Mouse (Mus musculus) left cerebral cortex, postnatal 10 days (tissue): ENCODE measurements around the gene Gga3. TPM values are rescaled to one million over a fixed set of nuclear protein-coding genes. Genes with fewer than 3 reads are reported as not detected.

Experiments used
- DNase-seq, 2 experiments: peaks; one replicate each; pipeline ENCODE4 v3.0.0; 2021 to 2022; ENCODE audit warnings: low spot score in 2 of 2, mixed read lengths in 1 of 2; ENCODE audit errors: extremely low spot score in 1 of 2
- intact Hi-C: fragments of 180-260 bp; cut with DNase I; formaldehyde crosslinking; loops from one replicate; pipeline ENCODE4 v1.15.1; 2025
- total RNA-seq, 2 experiments: library from RNA; stranded (reverse); gene quantifications; 2 replicates each; pipeline ENCODE4 v1.2.3; 2021

Gene Gga3
- total RNA-seq, 2 experiments from 2014 or later, result 51.4 to 65.1 TPM

DNA sequence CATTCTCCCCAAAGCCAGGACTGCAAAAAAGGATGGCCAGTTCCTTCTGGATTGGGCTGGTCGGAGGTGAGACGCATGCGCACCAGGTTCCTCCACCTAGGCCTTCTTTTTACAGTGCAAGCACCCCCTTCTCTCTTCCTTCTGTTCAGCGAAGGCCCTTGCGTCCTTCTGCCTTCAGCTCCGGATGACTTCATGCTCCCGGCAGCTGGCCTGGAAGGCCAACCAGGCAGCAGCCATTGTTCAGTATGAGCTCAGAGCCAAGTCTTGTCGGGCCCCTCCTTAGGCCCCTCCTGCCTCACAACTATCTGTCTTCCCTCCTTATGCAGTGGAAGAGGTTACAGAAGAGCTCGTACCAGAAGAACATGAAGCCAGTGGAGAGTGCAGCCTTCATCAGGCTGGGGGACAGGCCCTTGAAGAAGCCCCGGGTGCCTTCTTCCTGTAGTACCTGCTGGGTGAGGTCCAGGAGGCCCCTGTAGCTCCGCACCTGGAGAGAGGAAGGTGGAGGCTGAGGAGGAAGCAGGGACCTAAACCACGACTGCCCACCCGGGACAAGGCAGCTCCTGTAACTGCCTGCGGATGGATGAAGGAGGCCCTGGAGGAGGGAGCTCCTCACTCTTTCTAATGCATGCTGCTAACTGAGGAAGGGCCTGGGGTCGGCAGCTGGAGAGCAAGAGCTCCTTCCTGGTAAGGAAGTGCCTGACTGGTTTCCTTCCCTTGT is 11.4 kb upstream of the Gga3 start:
- intact Hi-C loops, result no loop called here
- no peak for DNase-seq

DNA sequence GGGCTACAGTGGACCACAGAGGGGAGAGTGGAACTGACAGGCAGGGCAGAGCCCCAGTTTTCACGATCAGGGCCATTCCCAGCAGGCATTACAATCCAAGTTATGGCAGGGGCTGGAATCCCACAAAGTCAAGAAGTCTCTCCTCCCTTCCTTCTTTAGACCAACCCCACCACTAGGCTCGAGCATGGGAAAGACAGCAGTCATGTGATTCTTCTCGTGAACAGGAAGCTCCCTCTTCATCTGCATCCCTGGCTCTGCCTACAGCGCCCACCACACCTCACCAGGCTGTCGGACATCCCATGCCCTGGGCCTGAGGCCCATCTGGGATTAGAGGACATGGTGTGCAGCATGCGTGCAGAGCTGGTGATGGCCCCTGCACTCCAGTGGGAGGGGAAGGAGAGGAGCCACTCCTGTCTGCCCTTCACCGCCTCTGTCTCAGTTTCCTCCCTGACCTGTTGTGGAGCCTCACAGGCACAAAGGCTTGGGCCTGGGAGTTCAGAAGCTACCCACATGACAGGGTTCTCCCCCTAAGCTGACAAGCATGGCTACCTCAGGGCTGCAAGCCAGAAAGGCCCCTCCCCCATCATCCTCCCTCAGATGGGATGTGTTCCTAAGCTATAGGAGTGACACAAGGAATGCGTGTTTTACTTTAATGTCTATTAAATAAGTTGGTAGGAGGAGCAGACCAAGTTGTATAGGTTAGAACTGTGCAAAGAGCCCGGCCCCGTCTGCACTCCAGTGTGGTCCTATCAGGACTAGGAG is 10.7 kb upstream of the Gga3 start:
- DNase-seq, result no peak
- intact Hi-C loops, result no loop called here

DNA sequence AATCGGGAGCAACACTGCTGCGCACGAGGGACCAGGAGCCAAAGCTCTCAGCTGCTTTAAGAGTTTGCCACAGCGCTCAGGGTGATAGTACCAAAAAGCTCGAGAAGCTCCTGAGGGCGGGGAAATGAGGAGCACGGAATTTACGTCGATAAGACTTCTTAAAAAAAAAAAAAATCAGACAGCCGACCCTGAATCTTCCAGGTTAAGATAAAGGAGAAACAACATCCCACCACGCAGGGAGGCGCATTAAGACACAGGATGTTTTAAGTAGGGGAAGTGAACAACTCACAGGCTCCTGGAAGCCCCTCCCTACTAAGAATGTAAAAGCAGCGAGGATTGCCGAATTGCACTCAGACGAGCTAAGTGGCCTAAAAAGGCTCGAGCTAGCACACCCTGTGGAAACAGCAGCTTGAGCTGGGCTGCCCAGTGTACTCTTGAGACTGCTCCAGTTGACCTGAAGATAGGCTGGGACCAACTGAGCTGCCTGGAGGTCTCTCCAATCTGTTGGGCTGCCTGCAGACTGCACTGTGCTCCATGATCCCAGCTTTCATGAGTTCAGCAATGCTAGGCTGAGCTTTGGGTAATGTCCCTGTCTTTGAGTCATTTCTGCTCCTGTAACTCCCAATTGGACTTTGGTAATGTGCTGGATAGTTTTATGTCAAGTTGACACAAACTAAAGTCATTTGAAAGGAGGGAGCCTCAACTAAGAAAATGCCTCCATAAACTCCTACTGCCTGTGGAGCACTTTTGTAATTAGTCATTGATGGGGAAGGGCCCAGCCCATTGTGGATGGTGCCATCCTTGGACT is 9.5 kb upstream of the Gga3 start:
- intact Hi-C loops, result no loop called here
- DNase-seq, result no peak

DNA sequence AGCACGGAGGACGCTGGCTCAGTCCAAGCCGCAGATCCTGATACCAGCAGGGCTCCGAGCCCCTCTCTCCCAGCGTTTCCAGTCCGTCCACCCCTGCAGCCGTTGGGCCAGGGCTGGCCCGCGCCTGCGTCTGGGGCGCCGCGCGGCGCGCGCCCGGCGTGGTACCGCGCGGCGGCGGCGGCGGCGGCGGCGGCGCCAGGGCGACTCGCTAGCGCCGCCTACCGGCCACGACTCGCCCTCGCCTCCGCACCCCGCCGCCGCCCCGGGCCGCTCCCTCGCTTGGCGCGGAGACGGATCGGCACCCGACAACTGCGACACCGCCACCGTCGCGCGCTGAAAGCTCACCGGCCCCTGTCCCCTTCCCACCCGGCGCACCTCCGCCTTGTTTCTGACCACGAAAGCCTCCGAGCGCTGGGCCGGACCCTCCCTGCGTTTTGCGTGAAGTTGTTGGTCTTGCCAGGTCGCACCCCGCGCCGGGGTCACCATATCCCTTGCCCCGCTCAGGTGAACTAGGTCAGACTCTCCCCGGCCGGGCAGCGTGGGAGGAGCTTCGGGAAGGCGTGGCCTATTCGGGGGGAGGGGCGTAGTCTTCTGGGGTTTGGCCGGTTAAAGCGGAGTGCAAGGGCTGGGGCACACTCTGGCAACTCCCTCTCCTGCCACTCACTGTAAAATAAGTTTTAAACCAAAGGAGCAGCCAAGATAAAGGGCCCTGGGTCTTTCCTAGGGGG is 8.7 kb upstream of the Gga3 start, which contains the start of gene Mif4gd:
Gene Mif4gd, minus strand, starts transcription at position 560 of the 728 bp plus-strand sequence.
- intact Hi-C loops, result no loop called here
- DNase-seq, result peak; percentile 56 to 90

DNA sequence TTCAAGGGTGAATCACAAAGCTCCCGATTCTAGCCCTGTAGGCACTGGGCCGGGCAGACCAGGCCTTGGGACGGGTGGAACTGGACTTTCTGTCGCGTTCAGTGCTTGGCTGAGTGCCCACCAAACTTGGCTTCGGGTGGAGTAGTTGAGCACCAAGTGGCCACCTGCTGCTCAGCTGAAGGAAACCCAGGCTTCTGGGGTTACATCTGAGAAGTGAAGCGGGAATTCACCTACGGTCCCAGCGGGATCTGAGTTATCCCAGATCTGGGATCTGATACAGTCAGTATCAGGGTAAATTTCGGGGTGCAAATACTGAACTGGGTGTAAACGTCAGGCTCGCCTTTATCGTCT is 8.2 kb upstream of the Gga3 start:
- peak; percentile 61 to 89 for DNase-seq
- intact Hi-C loops, result no loop called here

DNA sequence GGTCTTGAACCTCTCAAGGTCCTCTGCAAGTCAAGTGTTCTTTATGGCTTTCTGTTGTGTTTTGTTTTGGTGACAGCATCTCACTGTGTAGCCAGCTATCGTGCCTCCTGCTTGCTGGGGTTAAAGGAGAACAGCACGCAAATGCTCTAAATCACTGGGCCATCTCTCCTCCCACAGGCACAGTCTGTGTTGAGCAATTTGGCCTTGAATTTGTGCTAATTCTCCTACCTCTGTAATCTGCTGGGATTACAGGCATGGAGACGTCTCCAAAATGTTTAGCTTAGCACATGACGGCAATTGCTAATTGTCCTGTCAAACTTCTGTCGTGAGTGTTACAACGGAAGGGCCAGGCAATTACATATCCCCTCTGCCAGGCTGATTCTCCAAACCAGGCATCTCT is 7.3 kb upstream of the Gga3 start:
- intact Hi-C loops, result no loop called here
- DNase-seq, result no peak

DNA sequence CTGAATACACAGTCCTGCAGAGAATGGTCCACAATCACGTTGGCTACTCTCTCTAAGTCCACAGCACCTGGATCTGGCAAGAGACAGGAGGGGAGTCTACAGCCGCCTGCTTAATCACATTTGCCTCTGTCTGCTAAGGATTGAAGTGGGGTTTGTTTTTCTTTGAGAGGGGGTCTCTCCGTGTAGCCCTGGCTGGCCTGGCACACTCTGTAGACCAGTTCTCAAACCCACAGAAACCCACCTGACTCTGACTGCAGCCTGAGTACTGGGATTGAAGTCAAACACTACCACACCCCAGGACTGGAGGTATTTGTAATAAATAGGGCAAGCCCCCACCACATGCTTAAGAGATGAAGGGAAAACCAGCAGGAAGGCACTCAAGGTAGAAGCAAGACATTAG is 5.7 kb upstream of the Gga3 start:
- DNase-seq, result no peak
- intact Hi-C loops, result no loop called here

DNA sequence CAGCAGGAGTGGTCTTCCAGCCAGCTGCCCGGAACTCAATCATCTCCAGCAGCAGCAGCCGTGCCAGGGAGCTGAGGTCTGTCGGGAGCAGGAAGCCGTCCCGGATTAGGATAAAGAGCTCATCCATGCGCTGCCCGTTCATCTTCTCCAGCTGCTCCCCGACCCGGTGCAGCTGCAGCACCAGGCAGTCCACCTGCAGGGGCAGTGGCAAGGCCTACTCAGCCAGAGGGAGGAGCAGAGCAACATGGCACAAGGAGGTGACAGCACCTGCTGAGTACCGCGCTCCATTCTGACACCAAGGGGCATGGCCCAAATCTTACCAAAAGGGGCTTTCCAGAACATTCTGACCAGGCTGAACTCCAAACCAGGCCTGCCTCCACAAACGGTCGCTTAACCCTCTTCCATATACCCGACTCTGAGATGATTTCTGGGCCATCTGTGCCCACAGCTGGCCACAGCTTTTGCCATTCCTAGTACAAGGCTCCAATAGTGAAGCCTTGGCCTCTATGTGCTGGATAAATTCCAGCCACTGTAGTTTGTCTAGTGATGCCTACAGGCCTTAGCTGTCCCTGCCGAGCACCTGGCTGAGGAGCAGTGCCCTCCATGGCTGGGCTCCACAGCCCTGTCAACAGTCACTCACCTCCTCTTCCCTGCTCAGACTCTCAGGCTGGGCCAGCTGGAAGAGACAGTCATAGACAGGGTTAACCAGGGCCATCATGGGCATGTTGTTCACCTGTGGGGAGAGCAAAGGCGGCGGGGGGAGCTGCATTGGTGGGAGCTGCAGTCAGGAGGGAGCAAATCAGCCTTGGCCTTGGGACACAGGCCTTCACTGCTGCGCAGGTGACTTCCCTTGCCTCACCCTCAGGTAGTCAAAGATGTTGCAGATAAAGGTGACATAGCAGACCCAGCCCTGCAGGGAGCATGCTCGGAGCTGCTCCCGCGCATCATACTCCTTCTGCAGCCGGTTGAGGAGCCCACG is 4.9 kb upstream of the Gga3 start:
- intact Hi-C loops, result no loop called here
- DNase-seq, result peak; percentile 33 to 59

DNA sequence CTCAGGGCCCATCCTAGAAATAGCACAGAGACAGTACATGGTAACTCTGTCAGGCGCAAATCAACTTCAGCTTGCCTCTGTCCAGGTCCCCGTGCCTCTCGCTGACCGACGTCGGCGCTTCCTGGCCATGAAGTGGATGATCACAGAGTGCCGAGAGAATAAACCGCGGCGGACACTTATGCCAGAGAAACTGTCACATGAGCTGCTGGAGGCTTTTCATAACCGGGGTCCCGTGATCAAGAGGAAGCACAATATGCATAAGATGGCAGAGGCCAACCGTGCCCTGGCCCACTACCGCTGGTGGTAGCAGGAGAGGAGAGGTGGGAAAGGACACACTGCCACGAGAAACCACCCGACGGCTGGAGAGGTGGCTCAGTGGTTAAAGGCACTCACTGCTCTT is 2.9 kb upstream of the Gga3 start:
- intact Hi-C loops, result no loop called here
- DNase-seq, result no peak

DNA sequence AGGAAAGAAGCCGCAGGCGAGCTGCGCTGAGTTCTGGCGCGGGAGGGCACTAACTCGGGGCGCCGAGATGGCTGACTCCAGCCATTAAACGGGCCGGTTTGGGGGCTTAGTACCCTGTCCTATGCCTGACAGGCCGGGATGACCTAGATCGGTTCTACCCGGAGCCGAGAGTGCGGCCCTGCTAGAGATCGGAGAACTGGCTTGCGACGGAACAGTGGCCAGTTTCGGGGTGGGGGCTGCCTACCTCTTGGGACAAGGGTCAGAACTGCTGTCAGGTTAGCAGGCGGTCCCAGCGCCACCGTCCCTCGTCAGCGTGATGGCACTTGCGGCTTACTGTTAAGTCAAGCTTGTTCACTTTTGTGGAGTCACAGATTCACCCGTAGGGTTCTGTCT is 449 bp upstream of the Gga3 start:
- DNase-seq, result no peak

DNA sequence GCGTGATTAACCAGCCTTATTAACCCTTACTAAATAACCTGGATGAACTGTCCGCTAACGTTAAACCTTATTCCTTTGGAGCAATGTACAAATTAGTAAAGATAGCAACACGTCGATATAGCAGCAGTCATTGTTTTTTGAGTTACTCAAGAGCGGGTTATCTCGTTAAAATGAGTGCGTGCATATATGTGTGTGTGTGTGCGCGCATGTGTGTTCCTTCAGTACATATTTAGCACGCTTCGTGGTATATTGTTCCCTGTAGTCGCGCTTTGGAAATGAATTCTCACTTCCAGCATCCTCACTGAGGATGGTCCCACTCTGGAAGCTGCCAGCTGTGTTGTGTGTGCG is 749 bp downstream of the Gga3 start:
- intact Hi-C loops, result no loop called here
- no peak for DNase-seq

More for the DNA sequence above, 449 bp upstream of the Gga3 start:
- intact Hi-C loops, result no loop called here

DNA sequence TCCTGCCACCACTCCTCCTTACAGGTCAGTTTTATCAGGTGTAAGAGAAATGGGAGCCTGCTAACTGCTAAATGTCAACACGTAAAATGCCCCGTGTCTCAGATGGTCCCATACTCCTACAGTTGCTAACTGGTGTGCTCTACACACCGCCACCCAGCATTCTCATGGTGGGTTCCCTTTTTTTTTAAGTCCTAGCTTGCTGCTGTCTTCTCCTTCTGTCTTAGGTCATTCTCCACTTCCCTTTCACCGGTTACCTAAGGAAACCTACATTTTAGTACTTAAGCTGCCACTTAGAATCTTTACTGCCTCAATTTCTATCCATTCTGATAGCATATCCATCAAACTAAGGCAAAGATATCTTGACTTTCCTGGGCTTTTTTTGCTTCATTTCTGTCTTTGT is 2.7 kb downstream of the Gga3 start:
- no peak for DNase-seq
- intact Hi-C loops, result no loop called here

DNA sequence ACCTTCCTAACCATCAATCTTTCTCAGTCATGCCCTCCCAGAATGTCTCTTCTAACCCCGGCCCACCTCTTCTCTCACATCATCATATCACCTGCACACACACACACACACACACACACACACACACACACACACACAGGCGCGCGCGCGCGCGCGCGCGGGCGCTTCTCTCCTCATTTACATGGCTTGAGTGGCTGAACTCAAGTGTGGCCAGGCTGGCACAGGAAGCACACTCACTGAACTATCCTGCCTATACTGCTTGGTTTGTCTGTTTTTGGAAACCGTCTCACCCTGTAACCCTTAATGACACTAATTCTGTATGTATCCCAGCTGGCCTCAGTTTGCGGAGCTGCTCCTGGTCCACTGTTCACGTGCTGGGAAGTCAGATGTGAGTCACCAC is 3.1 kb downstream of the Gga3 start:
- DNase-seq, result peak in 1 of 2 experiments; percentile 10
- intact Hi-C loops, result no loop called here

DNA sequence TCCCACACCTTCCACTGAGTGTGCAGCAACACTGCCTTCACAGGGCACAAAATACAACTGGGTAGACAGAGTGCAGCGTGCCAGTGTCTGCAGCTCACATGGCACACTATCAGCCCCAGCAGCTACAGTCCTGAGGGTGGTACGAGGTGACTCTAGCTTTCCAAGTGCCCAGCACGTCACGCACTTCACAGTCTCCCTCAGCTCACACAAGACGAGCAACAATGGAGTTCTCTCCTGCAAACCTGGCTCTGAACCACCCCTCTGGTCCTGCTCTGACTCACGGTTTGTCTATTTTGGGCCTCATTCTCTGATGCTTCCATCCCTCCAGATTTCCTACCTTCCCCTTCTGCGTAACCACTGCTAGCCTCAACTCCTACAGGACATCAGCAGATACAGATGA is 4.1 kb downstream of the Gga3 start:
- DNase-seq, result peak in 1 of 2 experiments; percentile 13
- intact Hi-C loops, result no loop called here

DNA sequence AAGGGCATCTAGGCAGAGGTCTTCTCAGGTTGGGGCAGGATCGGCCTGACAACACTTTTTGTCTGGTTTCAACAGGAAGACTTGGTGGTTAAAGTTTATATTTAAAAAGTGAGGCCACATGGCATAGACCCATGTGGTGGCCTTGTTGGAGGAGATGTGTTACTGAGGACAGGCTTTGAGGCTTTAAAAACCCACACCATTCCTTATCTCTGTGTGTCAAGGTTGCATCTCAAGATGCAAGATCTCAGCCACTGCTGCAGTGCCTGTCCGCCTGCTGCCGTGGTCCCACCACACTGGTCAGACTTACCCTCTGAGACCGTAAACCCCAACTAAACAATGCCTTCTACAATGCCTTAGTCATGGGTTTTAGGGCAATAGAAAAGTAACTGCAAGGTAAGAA is 5.5 kb downstream of the Gga3 start:
- intact Hi-C loops, result no loop called here
- peak in 1 of 2 experiments; percentile 7 for DNase-seq

DNA sequence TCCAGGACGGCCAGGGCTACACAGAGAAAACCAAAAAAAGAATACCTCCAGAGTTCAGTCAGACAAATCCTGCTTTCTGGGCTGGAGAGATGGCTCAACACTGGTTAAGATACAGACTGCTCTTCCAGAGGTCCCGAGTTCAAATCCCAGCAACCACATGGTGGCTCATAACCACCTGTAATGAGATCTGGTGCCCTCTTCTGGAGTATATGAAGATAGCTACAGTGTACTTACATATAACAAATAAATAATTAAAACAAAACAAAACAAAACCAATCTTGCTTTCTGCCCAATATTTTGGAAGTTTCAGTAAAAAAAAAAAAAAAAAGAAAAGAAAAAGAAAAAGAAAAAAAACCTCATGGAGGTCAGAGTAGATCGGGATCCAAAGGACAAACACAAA is 8.6 kb downstream of the Gga3 start:
- intact Hi-C loops, result no loop called here
- no peak for DNase-seq

DNA sequence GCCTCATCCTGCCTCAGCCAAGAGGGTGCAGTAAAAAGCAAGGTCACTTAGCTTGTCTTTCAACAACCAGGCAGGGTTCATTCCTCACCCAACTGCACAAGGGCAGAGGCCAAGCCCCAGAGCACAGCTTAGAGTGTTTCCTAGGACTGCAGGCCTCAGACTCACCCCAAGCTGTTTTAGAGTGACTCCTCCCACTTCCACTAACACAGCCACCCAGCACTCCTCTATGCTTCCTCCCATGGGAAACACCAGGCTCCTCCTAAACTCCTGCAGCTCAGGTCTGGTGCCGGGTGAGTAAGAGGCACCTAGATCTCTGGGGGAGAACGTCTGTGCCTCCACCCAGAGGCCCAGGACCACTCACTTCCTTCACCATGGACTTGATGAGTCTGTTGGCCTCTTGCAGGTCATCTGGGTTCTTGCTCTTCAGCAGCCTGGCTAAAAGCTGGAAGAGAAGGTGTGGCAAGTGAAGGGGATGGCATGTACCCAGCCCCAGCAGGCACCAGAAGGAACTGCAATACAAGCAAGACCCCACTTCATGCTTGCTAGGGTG is 13.2 kb downstream of the Gga3 start:
- DNase-seq, result no peak
- intact Hi-C loops, result no loop called here

DNA sequence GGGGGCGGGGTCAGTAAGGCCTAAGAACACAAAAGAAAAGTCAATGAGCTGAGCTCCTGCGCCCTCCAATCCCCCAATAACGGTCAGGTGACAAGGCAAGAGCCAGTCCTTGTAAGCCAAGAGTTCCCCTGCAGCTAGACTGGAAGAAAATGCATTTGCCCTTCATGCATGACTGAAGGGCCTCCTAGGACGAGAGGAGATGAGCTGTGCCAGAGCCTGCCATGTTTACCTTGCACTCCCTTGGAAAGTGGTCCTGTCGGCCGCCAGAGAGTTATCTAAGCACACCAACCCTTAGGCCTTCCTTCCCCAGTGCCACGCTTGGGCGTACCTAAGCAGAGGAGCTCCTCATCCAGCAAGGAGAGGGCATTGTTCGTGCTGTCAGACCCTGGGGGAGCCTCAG is 15.9 kb downstream of the Gga3 start:
- intact Hi-C loops, result no loop called here
- no peak for DNase-seq
